Mouse (Mus musculus) ZHBTc4 (cell line): ENCODE measurements at regions not wholly inside any gene's neighbourhood (a gene's known extent, or its start where the extent isn't known, plus 50 kb on each side); places are given as distances from the start of the nearest gene placed in this dataset.
"Not testable (repeated sequence)": the region's sequence is repeated elsewhere in the genome, so short reads cannot be mapped to it uniquely, and the experiment has no call there.

ENCODE experiments used
- DNase-seq: peaks from one replicate; pipeline ENCODE4 v3.0.0-alpha.2; 2011; ENCODE audit warnings: low read depth, low spot score

DNA sequence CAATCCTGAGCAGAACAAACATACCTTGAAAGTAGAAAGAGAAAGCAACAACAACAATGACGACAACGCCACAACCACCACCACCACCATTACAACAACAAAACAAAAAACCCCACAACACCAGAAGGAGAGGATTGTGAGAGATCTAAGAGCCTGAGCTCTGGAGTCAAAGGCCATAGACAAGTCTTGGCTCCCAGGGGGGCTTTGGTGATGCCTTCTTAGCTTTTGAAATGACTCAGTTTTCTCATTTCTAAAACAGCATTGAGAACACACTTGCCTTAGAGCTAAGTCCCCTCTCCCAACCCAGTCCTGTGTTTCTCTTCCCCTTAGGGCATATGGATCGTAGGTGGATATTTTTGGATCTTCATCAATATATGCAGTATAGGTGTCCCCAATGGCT lies 112.2 kb downstream of the Kif20b start:
- DNase-seq = no peak

DNA sequence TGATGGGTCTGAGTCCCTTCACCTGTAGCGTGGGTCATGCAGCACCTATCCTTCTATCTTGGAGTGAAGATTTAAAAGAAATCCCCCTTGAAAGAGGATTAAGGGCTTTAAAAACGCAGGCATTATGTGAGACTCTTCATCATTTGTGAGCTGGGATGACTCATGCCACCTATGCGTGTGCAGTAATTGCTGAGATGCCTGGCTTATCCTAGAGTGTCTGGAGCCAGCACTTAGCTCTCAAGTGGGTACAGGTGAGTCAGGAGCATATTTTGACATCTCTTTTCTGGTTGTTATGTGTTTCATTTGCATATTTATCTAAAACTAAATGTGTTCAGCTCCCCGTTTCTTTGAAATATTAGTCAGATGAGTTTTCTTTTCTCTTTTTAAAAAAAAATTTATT lies 123.4 kb downstream of the Kif20b start:
- DNase-seq = no peak

DNA sequence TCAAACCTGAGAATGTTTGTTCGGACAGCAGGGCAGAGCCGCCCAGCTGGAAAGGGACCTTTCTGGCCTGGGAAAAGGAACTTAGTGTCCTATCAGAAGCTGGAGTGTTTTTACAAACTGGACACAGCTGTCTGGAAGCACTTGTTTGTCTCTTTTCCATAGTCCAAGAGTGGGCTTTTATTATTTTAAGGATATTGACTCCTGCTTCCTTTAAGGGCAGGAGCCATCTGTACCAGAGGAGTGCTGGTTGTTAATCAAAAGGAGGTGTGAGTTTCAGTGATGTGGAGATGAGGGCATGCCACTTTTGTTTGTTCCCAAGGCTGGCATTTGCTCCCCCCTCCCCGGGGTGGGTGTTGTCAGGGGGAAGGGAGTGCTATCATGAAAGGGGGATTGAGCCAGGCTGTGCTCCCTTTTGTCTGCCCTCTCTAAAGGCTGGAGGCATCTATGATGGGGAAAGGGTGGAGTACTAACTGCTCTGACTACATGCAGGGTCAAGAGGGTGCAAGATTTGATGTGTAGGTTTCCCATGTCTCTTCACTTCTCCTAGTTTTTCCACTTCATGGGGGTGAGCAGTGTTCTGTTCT lies 144.3 kb downstream of the Kif20b start:
- peak; percentile 10 for DNase-seq

DNA sequence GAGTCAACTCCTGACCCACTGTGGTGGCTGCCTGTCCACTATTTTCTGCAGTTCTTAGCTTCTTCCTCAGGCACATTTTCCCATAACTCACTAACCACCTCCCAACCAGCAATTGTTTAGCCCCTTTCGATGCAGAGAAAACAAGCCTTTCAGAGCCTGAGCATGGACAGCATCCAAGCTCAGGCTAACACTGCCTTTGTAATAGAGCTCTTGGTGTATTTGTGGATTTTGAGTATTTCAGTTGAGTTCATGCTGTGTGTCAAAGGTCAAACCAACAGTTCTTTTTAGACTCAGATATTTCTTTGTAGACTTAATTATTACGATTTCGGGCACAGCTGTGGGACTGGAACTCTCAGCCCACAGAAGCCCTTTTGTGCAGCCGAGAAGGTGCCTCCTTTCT lies 159.0 kb downstream of the Kif20b start:
- DNase-seq = no peak

DNA sequence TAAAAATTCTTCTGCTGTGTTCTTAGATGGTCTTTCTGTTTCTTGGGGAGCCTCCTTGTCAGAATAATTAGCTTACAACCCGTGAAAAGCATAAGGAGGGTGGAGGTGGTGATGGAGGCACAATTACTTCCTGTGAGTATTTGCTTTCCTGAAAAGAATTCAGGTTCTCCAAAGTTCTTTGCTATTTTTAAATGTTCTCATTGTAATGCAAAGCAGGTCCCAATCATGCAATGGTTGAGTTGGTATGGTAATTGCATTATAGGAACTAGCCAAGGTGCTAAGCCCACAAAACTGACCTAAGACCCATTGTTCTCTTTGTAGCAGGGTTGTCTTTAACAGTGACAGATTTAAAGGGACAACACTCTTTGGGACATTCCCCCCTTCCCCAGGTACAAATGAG lies 179.1 kb downstream of the Kif20b start:
- DNase-seq = peak; percentile 47

DNA sequence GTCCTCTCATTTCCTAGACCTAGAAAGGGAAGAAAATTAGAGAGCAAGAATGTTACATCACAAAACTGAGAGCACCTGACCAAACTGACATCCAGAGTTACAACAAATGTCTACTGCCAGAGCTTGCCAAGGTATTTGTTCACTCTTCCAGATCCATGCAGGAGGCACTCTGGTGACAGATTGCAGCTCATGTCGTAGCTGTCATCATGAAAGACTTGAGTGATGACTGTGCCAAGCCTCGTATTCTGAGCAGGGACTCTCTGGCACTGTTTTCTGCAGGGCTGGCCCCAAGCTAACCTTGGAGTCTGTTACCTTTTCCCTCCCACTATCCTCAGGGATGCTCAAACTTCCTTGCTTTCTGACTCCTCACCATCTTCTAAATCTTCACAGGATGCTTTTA lies 192.2 kb downstream of the Kif20b start:
- DNase-seq = no peak

DNA sequence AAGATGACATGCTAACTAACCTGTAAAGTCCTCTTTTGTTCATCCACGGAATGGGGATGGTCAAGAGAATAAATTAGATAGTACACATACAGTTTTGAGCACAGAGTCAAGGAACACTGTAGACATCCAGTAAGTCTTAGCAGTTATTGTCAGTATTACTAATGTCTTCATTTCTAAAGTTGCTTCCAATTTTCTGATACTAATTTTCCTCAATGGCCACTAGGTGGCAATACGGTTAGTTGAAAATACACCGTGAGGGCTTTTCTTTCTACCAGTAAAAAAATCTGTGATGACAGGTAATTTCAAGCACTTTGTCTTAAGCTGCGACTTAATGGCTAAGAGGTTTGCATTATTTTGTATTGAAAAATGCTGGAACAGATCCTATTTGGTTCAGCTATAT lies 203.1 kb downstream of the Kif20b start:
- DNase-seq = peak; percentile 25

DNA sequence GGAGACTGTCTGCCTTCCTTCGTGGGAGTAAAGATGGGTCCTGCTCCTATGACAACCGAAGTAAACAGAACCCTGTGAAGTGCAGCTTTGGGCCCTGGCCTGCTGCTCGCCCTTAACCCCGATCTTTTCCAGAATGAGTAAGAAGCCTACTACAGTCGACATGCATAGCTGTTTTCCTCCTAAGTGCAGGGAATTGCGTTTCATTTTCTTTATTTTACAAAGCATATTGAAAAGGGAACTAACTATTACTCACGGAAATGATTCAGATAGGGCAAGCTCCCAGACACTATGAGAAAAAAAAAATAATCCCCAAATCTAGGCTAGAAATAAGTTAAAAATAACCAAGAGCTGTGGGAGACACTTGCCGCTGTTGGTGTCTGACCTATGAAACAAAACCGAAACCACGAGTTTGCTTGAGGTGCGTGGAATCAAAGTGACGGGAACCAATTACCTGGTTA lies 204.5 kb downstream of the Kif20b start:
- DNase-seq = no peak

DNA sequence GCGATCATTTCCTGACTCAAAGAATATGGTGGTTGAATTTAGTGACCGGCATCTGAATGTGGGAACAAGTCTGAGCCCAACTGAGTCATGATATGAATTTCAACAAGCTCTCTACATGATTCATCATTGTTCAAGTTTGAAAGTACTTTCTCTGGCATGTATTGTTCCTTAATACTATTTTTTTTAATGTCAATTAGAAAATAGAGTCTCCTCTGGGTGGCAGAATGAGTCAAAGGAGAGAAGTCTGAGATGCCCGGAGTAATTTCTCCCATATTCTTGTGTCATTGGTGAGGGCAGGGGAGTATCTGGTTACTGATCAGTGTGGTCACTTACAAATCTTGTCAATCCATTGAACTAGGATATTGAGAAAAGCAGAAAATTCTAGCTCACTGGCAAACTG lies 205.9 kb downstream of the Kif20b start:
- no peak for DNase-seq

DNA sequence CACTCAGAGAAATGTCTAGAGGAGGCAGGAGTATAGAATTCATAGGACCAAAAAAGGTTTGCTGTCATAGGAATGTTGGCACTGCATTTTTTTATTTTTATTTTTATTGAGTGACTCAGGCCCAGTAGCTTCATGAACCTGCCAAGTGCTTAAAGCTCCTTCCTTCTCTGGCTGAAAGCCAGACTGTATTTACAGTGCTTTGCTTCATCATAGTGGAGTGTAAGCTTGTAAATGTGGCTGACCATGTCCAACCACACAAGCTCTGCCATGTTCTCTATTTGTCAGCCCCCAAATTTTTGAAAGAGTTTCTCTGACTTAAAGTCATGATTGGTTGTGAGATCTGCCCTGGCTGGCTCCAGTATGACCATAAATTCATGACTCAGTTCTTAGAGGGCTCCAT lies 221.0 kb downstream of the Kif20b start:
- no peak for DNase-seq

DNA sequence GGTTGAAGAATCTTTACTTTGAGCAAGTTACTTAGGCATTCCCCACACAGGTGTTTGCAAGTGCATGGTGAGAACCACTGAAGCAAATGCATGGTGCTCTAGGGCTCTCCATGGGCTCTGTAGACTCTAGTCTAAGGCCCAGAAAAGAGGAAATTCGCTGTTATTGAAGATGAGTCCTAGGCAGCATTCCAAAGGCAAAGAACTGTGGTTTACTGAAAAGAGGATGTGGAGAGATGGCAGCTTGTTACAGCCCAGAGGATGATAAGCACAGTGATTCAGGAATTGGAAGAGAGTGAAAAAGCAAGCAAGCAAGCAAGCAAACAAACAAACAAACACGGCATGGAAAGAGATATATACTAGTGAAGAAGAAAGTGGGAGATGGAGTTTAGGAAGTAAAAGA lies 221.6 kb downstream of the Kif20b start:
- DNase-seq = no peak

DNA sequence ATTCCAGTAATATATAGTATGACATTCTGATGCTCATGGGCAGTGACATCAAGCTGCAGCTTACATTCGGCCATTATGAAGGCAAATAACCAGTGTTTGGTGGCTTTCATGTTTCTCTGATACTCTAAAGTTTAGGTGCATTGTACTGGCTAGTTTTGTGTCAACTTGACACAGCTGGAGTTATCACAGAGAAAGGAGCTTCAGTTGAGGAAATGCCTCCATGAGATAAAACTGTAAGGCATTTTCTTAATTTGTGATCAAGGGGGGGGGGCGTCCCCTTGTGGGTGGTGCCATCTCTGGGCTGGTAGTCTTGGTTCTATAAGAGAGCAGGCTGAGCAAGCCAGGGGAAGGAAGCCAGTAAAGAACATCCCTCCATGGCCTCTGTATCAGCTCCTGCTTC lies 227.3 kb downstream of the Kif20b start:
- DNase-seq = not testable (repeated sequence)

DNA sequence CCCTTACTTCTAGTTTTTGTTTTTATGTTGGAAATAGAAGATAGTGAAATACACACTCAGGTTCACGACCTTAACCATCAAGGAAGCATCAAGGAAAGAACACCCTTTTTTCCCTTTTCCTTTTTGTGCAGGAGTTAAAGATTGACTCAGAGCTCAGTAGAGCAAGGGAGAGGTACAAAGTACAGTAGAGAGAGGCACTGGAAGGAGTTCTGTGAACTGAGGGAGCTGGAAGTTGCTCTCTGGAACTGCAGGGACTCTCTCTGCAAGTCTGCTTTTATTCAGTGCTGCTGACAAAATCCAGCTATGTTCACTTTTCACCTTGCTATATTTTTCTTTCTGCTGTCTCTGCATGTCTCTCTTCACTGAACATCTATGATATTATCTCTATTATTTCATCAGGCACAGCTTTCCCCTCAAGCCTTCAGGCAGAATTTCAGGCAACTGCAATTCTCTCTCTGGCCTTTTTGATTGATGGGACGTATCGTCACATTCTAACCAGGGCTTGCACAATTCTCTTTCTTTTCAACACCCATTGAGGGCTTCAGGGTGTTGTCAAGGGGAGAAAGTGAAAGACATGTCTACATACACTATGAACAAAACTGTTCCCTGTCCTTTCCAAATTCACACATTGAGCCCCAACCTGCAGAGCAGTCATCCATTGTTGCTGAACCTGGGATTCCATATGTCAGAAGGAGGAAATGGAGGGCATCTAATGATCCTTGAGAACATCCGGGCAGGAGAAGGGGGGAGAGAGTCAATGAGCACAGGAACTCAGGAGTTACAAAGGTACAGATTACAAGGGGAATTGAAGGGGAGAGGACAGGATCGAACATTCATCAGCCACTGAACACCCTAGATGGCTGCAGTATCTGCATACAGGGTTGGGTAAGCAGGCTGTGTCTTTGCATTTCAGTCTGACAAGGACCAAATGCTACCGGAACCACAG lies 228.9 kb downstream of the Kif20b start:
- no peak for DNase-seq

DNA sequence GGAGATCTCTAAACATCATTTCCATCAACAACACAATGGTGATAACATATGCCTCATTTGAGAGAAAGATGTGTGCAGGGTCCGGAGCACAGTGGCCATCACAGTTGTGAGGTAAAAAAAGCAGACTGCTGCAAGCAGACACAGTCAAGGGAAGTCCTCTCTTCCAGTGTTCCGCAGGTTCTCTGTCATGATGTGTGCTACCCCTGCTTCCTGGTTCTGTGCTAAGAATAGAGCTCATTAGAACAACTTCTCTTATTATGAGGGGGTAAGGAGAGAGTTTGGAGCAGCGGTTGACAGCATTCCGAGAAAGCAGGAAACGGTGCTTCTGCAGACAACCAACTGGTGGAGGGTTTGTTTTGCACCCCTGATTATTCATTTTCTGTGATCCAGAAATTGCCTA lies 229.7 kb downstream of the Kif20b start:
- DNase-seq = no peak

DNA sequence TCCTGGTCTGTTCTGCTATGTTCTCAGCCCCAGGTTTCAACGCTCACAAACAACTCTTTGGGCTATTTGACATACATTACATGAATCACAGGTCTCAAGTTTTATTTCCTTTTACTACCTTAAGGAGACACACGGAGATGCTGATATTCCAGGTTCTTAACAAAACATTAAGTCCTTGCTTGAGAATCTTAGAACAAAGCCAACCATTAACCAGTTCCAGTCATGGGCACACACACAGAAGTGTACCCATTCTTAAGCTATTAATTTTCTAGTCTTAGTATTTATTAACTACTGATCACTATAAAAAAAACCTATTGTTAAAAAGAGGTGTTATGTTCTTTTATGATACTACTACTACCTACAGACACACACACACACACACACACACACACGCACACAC lies 235.7 kb downstream of the Kif20b start:
- DNase-seq = no peak

DNA sequence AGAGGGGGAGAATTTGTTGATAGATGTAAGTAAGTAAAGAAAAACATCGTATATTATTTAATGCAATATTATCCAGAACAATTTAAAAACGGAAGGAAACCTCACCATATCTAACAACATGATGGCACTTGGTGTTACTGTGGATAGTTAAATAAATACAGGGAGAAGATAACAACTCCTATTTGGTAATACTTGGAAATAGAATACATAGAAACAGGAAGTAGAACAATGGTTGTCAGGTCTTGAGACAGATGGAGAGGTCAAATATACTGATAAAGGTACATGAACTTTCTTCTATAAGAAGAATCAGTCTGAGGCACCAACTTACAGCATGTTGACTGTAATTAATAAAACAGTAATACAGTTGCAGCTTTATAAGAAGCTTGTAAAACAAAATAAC lies 242.6 kb downstream of the Kif20b start:
- no peak for DNase-seq

DNA sequence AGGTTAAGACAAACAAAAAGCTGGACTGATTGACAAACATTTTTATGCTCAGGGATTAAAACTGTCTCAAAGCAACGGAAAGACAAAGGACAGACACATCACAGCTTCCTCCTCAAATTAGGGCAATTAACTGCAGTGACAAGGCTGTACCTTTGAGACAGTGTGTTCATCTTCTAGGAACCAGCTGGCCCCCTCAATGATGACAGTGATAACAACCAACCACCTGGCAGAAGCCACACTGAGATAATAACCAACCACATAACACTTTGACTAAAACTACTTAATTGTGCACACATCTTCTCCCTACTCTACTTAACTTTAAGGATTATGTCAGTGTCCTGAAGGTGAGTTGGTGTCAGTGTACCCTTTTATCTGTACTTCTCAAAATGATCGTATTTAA lies 248.4 kb downstream of the Kif20b start:
- no peak for DNase-seq

DNA sequence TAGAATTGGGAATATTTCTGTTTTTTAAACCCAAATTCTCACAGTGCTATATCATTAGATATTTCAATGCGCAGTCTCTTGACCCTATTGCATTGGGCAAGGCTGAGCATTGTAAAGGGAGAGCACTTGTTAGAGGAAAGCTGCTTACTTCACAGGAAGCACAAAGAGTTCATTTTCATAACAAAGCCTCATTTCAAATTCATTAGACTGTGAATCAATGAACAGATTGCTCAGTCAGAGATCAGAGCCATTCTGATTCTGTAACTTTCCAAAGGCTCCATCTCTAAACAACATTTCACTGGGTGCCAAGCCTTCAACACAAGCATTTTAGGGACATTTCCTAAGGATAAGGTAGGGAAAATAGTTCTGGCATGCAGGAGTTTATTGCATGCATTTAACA lies 257.9 kb downstream of the Kif20b start:
- DNase-seq = peak; percentile 66

DNA sequence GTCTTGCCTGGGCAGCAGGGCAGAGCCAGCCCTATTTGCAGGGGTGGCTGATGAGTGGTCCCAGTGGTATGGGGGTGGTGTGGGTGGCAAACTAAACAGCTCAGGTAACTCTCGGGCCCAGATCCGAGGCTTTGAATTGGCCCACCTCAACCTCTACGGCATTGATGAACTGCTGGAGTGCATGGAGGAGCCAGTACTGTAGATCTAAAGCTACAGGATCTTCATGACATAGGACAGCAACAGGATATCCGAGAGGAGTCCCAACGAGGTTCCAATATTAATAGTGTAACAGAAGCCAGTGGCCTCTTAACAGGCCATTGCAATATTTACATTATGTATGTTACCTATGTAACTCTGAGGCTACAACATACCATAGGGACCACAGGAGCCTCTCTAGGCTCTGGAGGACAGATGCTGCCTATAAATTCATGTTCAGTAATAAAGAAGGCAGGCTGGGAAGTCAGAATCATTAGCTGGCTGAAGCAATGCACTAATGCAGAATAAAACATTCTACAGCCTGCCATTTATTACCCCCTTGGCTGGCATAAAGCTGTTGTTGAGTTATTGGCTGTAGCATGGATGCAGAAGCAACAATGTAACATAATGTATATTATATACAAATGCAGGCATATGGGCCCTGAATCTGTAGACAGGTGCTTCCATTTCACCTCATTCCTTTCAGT lies 283.5 kb downstream of the Kif20b start:
- no peak for DNase-seq

DNA sequence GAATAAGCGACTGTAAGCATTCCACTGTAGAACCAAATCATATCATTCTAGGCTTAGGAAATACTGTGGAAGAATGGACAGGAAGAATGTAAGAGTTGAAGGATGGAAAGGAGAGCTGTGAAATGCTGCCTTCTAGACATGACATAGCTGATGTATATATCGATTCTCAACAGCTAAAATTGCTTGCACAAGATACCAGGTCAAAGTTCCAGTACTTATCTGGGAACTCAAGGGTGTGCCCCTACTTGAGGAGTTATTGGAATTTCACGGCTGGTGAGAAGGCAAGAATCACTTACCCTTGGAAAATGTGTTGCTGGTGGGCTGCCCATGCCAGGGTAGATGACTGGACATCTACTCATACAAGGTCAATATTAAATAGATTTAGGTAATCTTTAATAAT lies 322.0 kb downstream of the Kif20b start:
- DNase-seq = no peak

DNA sequence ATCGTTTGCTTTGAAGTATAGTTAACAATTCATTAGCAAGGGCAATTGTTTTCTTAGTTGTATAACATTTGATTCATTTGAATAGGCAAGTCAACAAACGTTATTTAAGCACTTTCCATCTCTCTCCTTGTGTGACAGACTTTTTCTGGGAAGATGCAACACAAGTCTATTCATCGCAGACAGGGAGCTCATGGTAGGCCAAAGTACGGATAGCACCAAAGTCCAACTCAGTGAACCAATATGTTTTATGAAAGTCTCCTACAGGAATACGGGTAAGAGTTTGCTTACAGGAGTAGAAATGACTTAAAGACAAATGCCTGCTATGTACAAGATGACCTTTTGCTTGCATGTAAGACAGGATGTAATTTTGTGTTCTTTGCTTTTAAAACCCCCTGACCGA lies 325.4 kb downstream of the Kif20b start:
- no peak for DNase-seq

DNA sequence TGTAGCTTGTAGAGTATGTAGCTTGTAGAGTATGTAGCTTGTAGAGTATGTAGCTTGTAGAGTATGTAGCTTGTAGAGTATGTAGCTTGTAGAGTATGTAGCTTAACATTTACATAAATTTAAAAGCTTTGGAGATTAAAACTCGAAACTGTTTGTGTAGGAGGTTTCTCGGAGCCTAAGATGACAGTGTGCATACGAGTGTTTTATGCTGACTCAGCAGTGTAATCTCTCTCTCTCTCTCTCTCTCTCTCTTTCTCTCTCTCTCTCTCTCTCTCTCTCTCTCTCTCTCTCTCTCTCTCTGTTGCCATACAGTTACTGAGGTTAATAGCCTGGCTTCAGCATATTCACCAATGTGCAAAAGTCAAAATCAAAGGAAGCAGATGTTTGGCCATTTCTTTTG lies 336.5 kb downstream of the Kif20b start:
- not testable (repeated sequence) for DNase-seq

DNA sequence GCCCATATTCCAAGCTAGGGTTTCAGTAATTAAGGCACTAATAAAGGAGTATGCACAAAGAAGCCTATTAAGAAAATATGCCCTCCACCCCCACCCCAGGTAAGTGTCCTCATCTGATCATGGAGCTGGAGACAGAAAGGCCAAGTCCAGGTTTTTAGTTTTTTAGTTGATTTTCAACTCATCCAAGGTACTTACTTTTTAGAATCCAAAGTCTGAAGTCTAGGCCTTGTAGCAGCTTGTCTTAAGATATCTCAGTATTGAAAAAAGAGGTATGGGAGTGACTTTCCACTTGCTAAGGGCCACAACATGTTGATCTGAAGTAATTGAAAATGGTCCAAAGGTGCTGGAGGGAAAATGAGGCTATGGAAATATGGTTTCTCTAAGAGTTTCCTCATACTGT lies 340.9 kb downstream of the Kif20b start:
- no peak for DNase-seq
